Mouse (Mus musculus): ENCODE data around the gene Clcnkb. TPM values are rescaled to one million over a fixed set of nuclear protein-coding genes. Genes with fewer than 3 reads are reported as not detected.

Gene Clcnkb
- polyA plus RNA-seq, 1 experiment from 2014 or later = 161 TPM

- peak within 1 kb of the TSS; percentile 55 for H3K4me3 ChIP-seq (replicated peaks; ENCODE audit: low read depth, low read length)
- H3K27ac ChIP-seq = no peak within 1 kb of the TSS
- H3K9ac ChIP-seq (ENCODE audit: low read depth, low read length) = peak within 1 kb of the TSS; percentile 59
- ATAC-seq (replicated peaks; ENCODE audit: low FRiP score, low read depth) = peak; percentile 15; the same call in 1 of the 2 replicates
- H3K9me3 ChIP-seq (replicated peaks; ENCODE audit: low read length) = no peaks in the 10 kb centered on the region
- 0 out of 2 replicates have a peak, but pooled peaks cover 3% of the 10 kb centered on the region for H3K27me3 ChIP-seq (ENCODE audit: insufficient read depth, low read length)
- 2% methylated on average over 58 of the region's 71 CpGs for WGBS
- TF ChIP-seq CTCF (IDR thresholded peaks at IDR 0.05; ENCODE audit: low read depth) = no peak
- no peaks in the 10 kb centered on the region; the same call in 1 of the 2 replicates for H3K4me1 ChIP-seq (replicated peaks; ENCODE audit: insufficient read depth, low read length)
- no peaks in the 10 kb centered on the region for H3K36me3 ChIP-seq (ENCODE audit: insufficient read depth, low read length)
- peak; percentile 52 for DNase-seq (ENCODE audit: low spot score)
- peak within 1 kb of the TSS; percentile 97 for H3K4me2 ChIP-seq (ENCODE audit: low read length)
These were observed 47.6 kb downstream of the Clcnkb start, which contains the start of gene Fam131c for GRCm38 (mm10) chr4:141367997-141368791. Gene Fam131c, plus strand, starts transcription at chr4:141368220.

DNA sequence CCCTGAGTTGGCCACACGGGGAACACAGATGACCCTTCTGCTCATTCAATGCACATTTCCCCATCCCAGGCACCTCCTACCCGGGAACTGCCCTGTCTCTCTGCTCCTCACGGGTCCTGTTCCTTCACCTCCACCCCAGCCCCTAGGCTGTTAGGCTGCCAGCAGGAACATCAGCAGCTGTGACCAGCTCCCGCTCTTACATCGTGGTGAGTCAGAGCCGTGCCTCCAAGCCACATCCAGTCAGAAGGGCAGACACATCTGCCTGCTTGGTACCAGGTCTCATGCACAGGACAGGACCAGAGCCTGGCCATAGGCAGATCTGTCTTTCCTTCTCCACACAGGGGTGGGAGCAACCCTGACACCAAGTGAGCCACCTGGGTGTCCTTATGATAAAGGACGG is 49.9 kb downstream of the Clcnkb start:
- Histone ChIP-seq H3K9ac (ENCODE audit: low read depth, low read length) (no peak overlapping the region), H3K27me3 (ENCODE audit: insufficient read depth, low read length) (0 out of 2 replicates have a peak, but pooled peaks cover 3% of the 10 kb centered on the region), H3K9me3 (replicated peaks; ENCODE audit: low read length) (no peaks in the 10 kb centered on the region), H3K27ac (no peak overlapping the region), H3K4me1 (replicated peaks; ENCODE audit: insufficient read depth, low read length) (no peaks in the 10 kb centered on the region; the same call in 1 of the 2 replicates), H3K36me3 (ENCODE audit: insufficient read depth, low read length) (no peaks in the 10 kb centered on the region), H3K4me2 (ENCODE audit: low read length) (no peak overlapping the region), H3K4me3 (replicated peaks; ENCODE audit: low read depth, low read length) (no peak overlapping the region)
- DNase-seq (ENCODE audit: low spot score) (no peak), ATAC-seq (replicated peaks; ENCODE audit: low FRiP score, low read depth) (no peak)
- no peak for TF ChIP-seq CTCF (IDR thresholded peaks at IDR 0.05; ENCODE audit: low read depth)
- WGBS = 59% methylated on average over 7 of the region's 7 CpGs

DNA sequence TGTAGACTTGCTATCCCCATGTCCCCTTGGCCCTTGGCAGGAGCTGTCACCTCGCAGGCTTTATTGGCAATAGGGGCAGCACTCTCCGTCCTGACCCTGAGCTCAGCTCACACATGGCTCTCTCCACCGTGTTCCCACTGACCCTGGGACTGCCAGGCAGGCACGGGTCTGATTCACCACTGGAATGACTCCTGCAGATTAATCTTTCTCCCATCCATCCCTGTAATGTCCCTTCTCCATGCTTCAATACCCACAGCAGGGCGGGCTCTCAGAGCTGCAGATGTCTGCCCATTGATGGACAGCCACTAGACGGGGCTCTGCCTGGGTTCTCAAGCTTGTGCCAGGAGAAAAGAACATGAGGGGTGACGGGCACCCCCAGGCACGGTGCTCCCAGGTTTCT is 50.7 kb downstream of the Clcnkb start:
- Histone ChIP-seq H3K27ac (no peak overlapping the region), H3K4me3 (replicated peaks; ENCODE audit: low read depth, low read length) (no peak overlapping the region), H3K4me1 (replicated peaks; ENCODE audit: insufficient read depth, low read length) (no peaks in the 10 kb centered on the region; the same call in 1 of the 2 replicates), H3K9ac (ENCODE audit: low read depth, low read length) (no peak overlapping the region), H3K27me3 (ENCODE audit: insufficient read depth, low read length) (0 out of 2 replicates have a peak, but pooled peaks cover 3% of the 10 kb centered on the region), H3K36me3 (ENCODE audit: insufficient read depth, low read length) (no peaks in the 10 kb centered on the region), H3K9me3 (replicated peaks; ENCODE audit: low read length) (no peaks in the 10 kb centered on the region), H3K4me2 (ENCODE audit: low read length) (no peak overlapping the region)
- DNase-seq (ENCODE audit: low spot score) (peak; percentile 55), ATAC-seq (replicated peaks; ENCODE audit: low FRiP score, low read depth) (peak; percentile 42)
- 31% methylated on average over 8 of the region's 8 CpGs for WGBS
- TF ChIP-seq CTCF (IDR thresholded peaks at IDR 0.05; ENCODE audit: low read depth) = 0 out of 2 replicates have a peak, but pooled peaks have one; percentile 22

- WGBS = 29% methylated on average over 11 of the region's 11 CpGs
- DNase-seq (ENCODE audit: low spot score) (peak; percentile 89), ATAC-seq (replicated peaks; ENCODE audit: low FRiP score, low read depth) (no peak)
- no peak overlapping the region for H3K4me3 ChIP-seq (replicated peaks; ENCODE audit: low read depth, low read length)
- H3K4me2 ChIP-seq (ENCODE audit: low read length) = no peak overlapping the region
- no peaks in the 10 kb centered on the region for H3K9me3 ChIP-seq (replicated peaks; ENCODE audit: low read length)
- peak; percentile 97 for TF ChIP-seq CTCF (IDR thresholded peaks at IDR 0.05; ENCODE audit: low read depth)
- no peak overlapping the region for H3K27ac ChIP-seq
- H3K4me1 ChIP-seq (replicated peaks; ENCODE audit: insufficient read depth, low read length) = no peaks in the 10 kb centered on the region; the same call in 1 of the 2 replicates
- 0 out of 2 replicates have a peak, but pooled peaks cover 3% of the 10 kb centered on the region for H3K27me3 ChIP-seq (ENCODE audit: insufficient read depth, low read length)
- no peaks in the 10 kb centered on the region for H3K36me3 ChIP-seq (ENCODE audit: insufficient read depth, low read length)
- no peak overlapping the region for H3K9ac ChIP-seq (ENCODE audit: low read depth, low read length)
These were observed 52.8 kb downstream of the Clcnkb start for GRCm38 (mm10) chr4:141362937-141363548.

DNA sequence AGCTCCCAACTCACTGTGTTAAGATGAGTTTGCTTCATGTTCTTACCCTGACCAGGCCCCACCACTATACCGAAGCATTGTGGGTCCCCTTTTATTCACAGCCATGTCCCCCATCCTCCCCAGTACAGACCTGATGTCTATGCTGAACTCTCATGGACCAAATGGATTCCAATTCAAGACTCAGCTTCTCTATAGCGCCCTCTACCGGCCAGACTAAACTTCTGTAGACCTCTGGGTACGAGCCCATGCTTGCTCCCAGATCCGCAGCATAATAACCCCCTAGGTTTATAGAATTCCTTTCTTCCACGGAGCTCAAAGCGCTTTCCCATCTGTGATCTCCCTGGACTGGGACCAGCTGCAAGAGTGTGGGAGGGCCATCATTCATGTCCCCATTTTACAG is 55.0 kb downstream of the Clcnkb start:
- Histone ChIP-seq H3K4me2 (ENCODE audit: low read length) (no peak overlapping the region), H3K4me3 (replicated peaks; ENCODE audit: low read depth, low read length) (no peak overlapping the region), H3K36me3 (ENCODE audit: insufficient read depth, low read length) (no peaks in the 10 kb centered on the region), H3K9ac (ENCODE audit: low read depth, low read length) (no peak overlapping the region), H3K27me3 (ENCODE audit: insufficient read depth, low read length) (0 out of 2 replicates have a peak, but pooled peaks cover 3% of the 10 kb centered on the region), H3K4me1 (replicated peaks; ENCODE audit: insufficient read depth, low read length) (no peaks in the 10 kb centered on the region; the same call in 1 of the 2 replicates), H3K9me3 (replicated peaks; ENCODE audit: low read length) (no peaks in the 10 kb centered on the region), H3K27ac (no peak overlapping the region)
- WGBS = 42% methylated on average over 7 of the region's 7 CpGs
- DNase-seq (ENCODE audit: low spot score) (peak; percentile 61), ATAC-seq (replicated peaks; ENCODE audit: low FRiP score, low read depth) (no peak)
- TF ChIP-seq CTCF (IDR thresholded peaks at IDR 0.05; ENCODE audit: low read depth) = peak; percentile 71

DNA sequence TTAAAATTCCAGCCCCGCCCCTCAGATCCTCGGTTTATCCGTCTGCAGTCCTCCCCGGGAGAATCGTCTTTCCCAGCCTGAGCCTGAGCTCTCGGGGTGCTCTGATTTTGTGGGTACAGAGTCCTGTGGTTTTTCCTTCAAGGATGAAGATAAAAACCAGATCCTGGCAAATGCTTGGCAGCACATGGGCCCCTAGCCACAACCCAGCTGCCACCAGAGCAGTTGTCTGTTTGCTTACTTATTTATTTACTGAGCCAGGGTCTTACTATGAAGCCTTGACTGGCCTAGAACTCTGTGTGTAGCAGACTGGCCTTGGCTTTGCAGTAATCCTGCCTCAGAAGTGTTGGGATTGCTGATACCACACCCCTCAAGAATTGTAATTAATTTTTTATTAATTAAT is 56.6 kb downstream of the Clcnkb start:
- H3K4me3 ChIP-seq (replicated peaks; ENCODE audit: low read depth, low read length) = no peak overlapping the region
- DNase-seq (ENCODE audit: low spot score) (no peak), ATAC-seq (replicated peaks; ENCODE audit: low FRiP score, low read depth) (no peak)
- WGBS = 90% methylated on average over 6 of the region's 6 CpGs
- 0 out of 2 replicates have a peak, but pooled peaks cover 2% of the 10 kb centered on the region for H3K27me3 ChIP-seq (ENCODE audit: insufficient read depth, low read length)
- H3K4me1 ChIP-seq (replicated peaks; ENCODE audit: insufficient read depth, low read length) = no peaks in the 10 kb centered on the region
- no peaks in the 10 kb centered on the region for H3K9me3 ChIP-seq (replicated peaks; ENCODE audit: low read length)
- no peak overlapping the region for H3K4me2 ChIP-seq (ENCODE audit: low read length)
- no peak for TF ChIP-seq CTCF (IDR thresholded peaks at IDR 0.05; ENCODE audit: low read depth)
- no peaks in the 10 kb centered on the region for H3K36me3 ChIP-seq (ENCODE audit: insufficient read depth, low read length)
- H3K27ac ChIP-seq = no peak overlapping the region
- no peak overlapping the region for H3K9ac ChIP-seq (ENCODE audit: low read depth, low read length)
